Mouse (Mus musculus) megakaryocyte progenitor cell, adult 5-6 weeks (primary cell): ENCODE data around the gene Vps9d1. TPM values are rescaled to one million over a fixed set of nuclear protein-coding genes. Genes with fewer than 3 reads are reported as not detected.
"Not testable (repeated sequence)": the region's sequence is repeated elsewhere in the genome, so short reads cannot be mapped to it uniquely, and the experiment has no call there.

Experiments
- ATAC-seq: replicated peaks from 2 replicates; pipeline ENCODE4 v1.8.0; 2016; ENCODE audit warnings: mild to moderate bottlenecking, moderate TSS enrichment, inconsistent platforms; ENCODE audit not compliant: poor library complexity
- total RNA-seq, 2 experiments: library from RNA; stranded (forward) in 1 of 2; stranded (reverse) in 1 of 2; fragments of 157-497, 149-512 nt in 1 of 2; fragments of 200-1000 nt in 1 of 2; gene quantifications; 2 replicates each; pipeline versions ENCODE4 v1.2.3 to v1.2.4; 2015 to 2017

The Vps9d1 gene
- total RNA-seq, 2 experiments from 2014 or later, result 7.6 to 10.3 TPM

- ATAC-seq, result peak; percentile 54
These were observed 1.0 kb upstream of the Vps9d1 start for GRCm38 (mm10) chr8:123255170-123255569.

- no peak for ATAC-seq
These were observed 573 bp downstream of the Vps9d1 start for GRCm38 (mm10) chr8:123253451-123254098.

GRCm38 (mm10) chr8:123252925-123253324 lies 1.2 kb downstream of the Vps9d1 start:
- no peak for ATAC-seq

- no peak for ATAC-seq
These were observed 3.2 kb downstream of the Vps9d1 start for GRCm38 (mm10) chr8:123250940-123251339.

GRCm38 (mm10) chr8:123248596-123248995 lies 5.6 kb downstream of the Vps9d1 start:
- peak; percentile 64 for ATAC-seq

- no peak for ATAC-seq
These were observed 6.4 kb downstream of the Vps9d1 start for GRCm38 (mm10) chr8:123247748-123248147.

- ATAC-seq, result no peak
These were observed 8.6 kb downstream of the Vps9d1 start for GRCm38 (mm10) chr8:123245543-123245942.

- no peak for ATAC-seq
These were observed 9.8 kb downstream of the Vps9d1 start for GRCm38 (mm10) chr8:123244382-123244781.

- no peak for ATAC-seq
These were observed 11.1 kb downstream of the Vps9d1 start for GRCm38 (mm10) chr8:123243053-123243452.

GRCm38 (mm10) chr8:123242107-123242923 lies 11.8 kb downstream of the Vps9d1 start:
- ATAC-seq, result no peak

GRCm38 (mm10) chr8:123239398-123239797 lies 14.8 kb downstream of the Vps9d1 start:
- ATAC-seq, result no peak

- peak; percentile 95 for ATAC-seq
These were observed 18.3 kb downstream of the Vps9d1 start, which contains the start of gene Spata2l for GRCm38 (mm10) chr8:123235520-123236497. TSS of gene Spata2l (minus strand) at chr8:123236233.

GRCm38 (mm10) chr8:123234918-123235519 lies 19.1 kb downstream of the Vps9d1 start:
- no peak for ATAC-seq

GRCm38 (mm10) chr8:123233760-123234159 lies 20.4 kb downstream of the Vps9d1 start:
- no peak for ATAC-seq

- ATAC-seq, result no peak
These were observed 20.8 kb downstream of the Vps9d1 start for GRCm38 (mm10) chr8:123233300-123233699.

GRCm38 (mm10) chr8:123232553-123232952 lies 21.6 kb downstream of the Vps9d1 start:
- ATAC-seq, result no peak

- no peak for ATAC-seq
These were observed 22.4 kb downstream of the Vps9d1 start for GRCm38 (mm10) chr8:123231742-123232141.

- not testable (repeated sequence) for ATAC-seq
These were observed 23.8 kb downstream of the Vps9d1 start for GRCm38 (mm10) chr8:123230326-123230725.

- no peak for ATAC-seq
These were observed 25.7 kb downstream of the Vps9d1 start for GRCm38 (mm10) chr8:123228416-123228815.
